Mouse (Mus musculus) kidney, adult 18-20 months (tissue): ENCODE measurements around the gene Insl6.

Experiments used
- DNase-seq: peaks from one replicate; pipeline ENCODE4 v3.0.0; 2021

Insl6 gene

DNA sequence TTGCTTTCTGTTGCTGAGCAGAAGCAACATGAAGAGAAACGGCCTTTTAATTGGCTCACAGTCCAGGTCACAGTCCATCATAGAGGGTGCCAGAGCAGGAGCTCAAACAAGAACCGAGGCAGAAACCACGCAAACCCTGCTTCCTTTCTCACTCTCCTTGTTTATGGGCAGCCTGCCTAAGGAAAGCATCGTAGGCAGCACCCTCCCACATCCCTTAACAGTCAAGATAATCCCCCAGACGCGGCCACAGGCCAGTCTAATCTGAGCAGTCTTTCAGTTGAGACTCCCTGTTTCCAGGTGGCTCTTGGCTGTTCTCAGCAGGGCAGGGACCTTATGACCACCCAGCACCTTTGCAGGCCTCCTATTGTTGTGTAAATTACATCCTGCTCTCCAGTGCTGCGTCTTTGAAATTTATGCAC is 39.7 kb downstream of the Insl6 start:
- DNase-seq: peak; percentile 37

DNA sequence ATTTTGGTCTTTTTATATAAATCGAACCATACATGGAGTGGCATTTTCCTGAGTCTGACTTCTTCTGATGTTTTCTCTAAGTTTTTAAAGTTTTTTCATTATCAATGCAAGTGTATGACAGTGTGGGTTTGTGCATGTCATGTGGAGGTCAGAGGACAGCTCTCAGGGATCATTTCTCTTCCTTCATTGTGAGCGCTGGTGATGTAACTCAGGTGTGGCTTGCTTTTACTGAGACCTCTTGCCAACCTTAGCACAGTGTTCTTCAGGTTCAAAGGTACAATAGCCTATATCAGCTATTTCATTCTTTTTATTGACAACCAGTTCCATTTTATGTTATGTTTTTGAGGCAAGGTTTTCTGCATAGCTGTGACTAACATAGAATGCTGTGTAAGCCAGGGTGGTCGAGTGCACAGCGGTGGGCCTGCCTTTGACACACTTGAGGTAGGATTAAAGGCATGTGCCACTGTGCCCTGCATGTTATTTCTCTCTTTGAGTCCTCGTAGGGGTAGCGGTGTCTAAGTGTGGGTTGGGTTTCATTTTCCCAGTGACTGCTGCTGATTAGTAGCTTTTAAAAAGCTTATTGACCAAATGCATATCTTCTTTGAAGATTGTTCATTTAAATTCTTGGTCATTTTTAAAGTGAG is 46.1 kb downstream of the Insl6 start:
- no peak for DNase-seq

DNA sequence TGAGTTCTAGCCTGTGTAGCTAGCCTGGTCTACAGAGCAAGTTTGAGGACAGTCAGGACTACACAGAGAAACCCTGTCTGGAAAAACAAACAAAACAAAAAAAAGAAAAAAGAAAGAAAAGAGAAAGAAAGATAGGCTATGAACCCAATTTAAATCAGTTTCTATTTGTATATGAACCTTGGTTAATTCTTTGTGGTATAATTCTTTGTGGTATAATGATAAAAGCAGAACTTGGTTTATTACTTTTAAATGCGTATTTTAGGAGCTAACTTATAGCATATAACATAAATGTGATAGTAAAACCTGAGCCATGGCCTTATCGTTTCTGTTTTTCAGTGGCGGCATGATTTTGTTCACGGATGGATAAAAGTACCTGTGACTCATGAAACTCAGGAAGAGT is 48.7 kb downstream of the Insl6 start:
- no peak for DNase-seq

DNA sequence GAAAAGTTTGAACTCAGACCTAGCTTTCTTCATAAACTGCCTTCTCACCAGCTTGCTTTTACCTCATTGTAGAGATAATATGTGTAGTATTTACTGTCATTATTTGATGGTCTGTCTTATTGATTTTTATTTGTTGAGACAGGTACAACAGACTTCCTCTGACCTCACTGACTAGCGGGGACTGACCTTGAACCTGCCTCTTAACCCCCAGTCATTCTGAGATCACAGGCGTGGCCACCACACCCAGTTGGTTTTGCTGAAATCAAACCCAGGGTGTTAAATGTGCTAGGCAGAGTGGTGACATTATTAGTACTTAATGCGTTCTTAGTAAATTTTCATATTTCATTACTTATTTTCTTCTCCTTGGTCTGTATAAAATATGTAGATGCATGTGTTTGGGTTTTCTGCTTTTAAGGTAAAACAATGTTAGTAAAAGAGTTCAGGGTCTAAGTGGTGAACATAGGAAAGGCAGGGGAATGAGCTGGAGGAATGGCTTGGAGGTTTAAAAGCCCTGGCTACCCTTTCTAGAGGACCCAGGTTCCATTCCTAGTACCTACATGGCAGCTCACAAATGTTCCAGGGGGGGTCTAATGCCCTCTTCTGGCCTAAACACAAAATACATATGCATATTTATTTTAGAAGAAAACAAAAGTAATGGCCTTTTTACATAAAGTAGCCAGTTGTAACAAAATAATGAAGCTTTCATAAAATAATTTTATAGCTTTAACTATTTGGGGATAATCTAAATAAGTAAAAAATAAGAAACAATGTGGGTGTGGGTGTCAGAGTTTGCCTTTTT is 52.9 kb downstream of the Insl6 start:
- DNase-seq: no peak
